Mouse (Mus musculus) kidney, adult 2 months (tissue): ENCODE data around the gene Rel.

ENCODE experiments used
- CTCF ChIP-seq: fragments of 200-500 bp; conservative IDR thresholded peaks from 2 replicates; pipeline ENCODE4 v1.5.1; 2011; ENCODE audit warnings: low read depth, mild to moderate bottlenecking, control low read depth, low read length, moderate library complexity, mixed read lengths; ENCODE audit not compliant: insufficient read depth, insufficient read length
- POLR2A ChIP-seq: fragments of 200-500 bp; IDR thresholded peaks from one replicate; pipeline ENCODE4 v1.6.1; 2011; ENCODE audit warnings: low read depth, low read length, control low read depth

DNA sequence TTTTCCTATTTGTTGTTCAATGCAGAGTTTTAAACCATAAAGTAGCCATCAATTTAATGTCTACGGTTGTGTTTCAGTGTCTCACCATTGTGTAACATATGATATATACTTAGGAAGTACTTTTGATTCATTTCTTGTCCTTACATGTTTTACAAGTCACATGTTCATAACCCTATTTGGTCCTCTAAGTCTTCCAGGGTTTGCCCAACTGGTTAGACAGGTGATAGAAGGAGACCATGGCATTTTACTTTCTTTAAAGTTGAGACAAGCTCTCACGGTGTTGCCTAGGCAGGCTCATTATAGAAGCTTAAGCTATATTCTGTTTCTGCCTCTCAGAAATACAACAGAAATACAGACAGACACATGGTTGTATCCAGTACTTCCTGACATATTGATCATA, 44.9 kb downstream of the Rel start:
- TF ChIP-seq POLR2A (no peak), CTCF (no peak)
